Mouse (Mus musculus): ENCODE measurements around the gene Wdr5b. TPM values are rescaled to one million over a fixed set of nuclear protein-coding genes. Genes with fewer than 3 reads are reported as not detected.
A peak's percentile ranks its signal among the peaks of the same experiment; 100 is the strongest.
"Not testable (repeated sequence)": the region's sequence is repeated elsewhere in the genome, so short reads cannot be mapped to it uniquely, and the experiment has no call there.

Gene Wdr5b
- polyA plus RNA-seq (2014; fragmentation: Nextera tagmentation; extraction: Ambion mirVana): 14.0 and 16.7 TPM in 2 replicates

- no peaks in the 10 kb centered on the region for H3K4me1 ChIP-seq (ENCODE audit: control insufficient read depth, insufficient read depth, low read length)
- ATAC-seq (replicated peaks; ENCODE audit: insufficient number of reproducible peaks, low FRiP score, low TSS enrichment, low read depth) (peak; percentile 95), DNase-seq (ENCODE audit: low spot score) (peak; percentile 99)
- WGBS: 2% methylated on average over 39 of the region's 39 CpGs
- H3K27ac ChIP-seq (replicated peaks; ENCODE audit: low read depth, low read length): 0 out of 2 replicates have a peak within 1 kb of the TSS, but pooled peaks have one; percentile 29
- no peaks in the 10 kb centered on the region for H3K9me3 ChIP-seq (replicated peaks; ENCODE audit: control insufficient read depth, low read length)
- peak within 1 kb of the TSS; percentile 57 for H3K4me3 ChIP-seq (ENCODE audit: low read depth, low read length)
- H3K27me3 ChIP-seq (ENCODE audit: control insufficient read depth, insufficient read depth, low read length): no peaks in the 10 kb centered on the region
- peak within 1 kb of the TSS; percentile 74 for H3K9ac ChIP-seq (replicated peaks; ENCODE audit: low read length)
- peak within 1 kb of the TSS; percentile 64 for H3K4me2 ChIP-seq (ENCODE audit: low read depth, low read length)
- no peaks in the 10 kb centered on the region for H3K36me3 ChIP-seq (replicated peaks; ENCODE audit: control insufficient read depth, insufficient read depth, low read depth, low read length)
These were observed at the start of gene Wdr5b for GRCm38 (mm10) chr16:36040640-36041624. Gene Wdr5b (plus strand): TSS chr16:36041190.

- no peak overlapping the region for H3K27ac ChIP-seq (replicated peaks; ENCODE audit: low read depth, low read length)
- no peaks in the 10 kb centered on the region for H3K4me1 ChIP-seq (ENCODE audit: control insufficient read depth, insufficient read depth, low read length)
These were observed 48.6 kb upstream of the Wdr5b start for GRCm38 (mm10) chr16:35992391-35992790.

GRCm38 (mm10) chr16:35993316-35993715 is 47.7 kb upstream of the Wdr5b start:
- no peaks in the 10 kb centered on the region for H3K4me1 ChIP-seq (ENCODE audit: control insufficient read depth, insufficient read depth, low read length)
- H3K36me3 ChIP-seq (replicated peaks; ENCODE audit: control insufficient read depth, insufficient read depth, low read depth, low read length): no peaks in the 10 kb centered on the region
- no peak overlapping the region for H3K9ac ChIP-seq (replicated peaks; ENCODE audit: low read length)
- no peaks in the 10 kb centered on the region for H3K9me3 ChIP-seq (replicated peaks; ENCODE audit: control insufficient read depth, low read length)
- no peak overlapping the region for H3K27ac ChIP-seq (replicated peaks; ENCODE audit: low read depth, low read length)
- H3K27me3 ChIP-seq (ENCODE audit: control insufficient read depth, insufficient read depth, low read length): no peaks in the 10 kb centered on the region
- ATAC-seq (replicated peaks; ENCODE audit: insufficient number of reproducible peaks, low FRiP score, low TSS enrichment, low read depth) (no peak), DNase-seq (ENCODE audit: low spot score) (no peak)
- 94% methylated on average over 3 of the region's 3 CpGs for WGBS
- H3K4me2 ChIP-seq (ENCODE audit: low read depth, low read length): no peak overlapping the region
- no peak overlapping the region for H3K4me3 ChIP-seq (ENCODE audit: low read depth, low read length)

More at GRCm38 (mm10) chr16:35992391-35992790, 48.6 kb upstream of the Wdr5b start:
- DNase-seq (ENCODE audit: low spot score) (no peak), ATAC-seq (replicated peaks; ENCODE audit: insufficient number of reproducible peaks, low FRiP score, low TSS enrichment, low read depth) (no peak)
- no peaks in the 10 kb centered on the region for H3K36me3 ChIP-seq (replicated peaks; ENCODE audit: control insufficient read depth, insufficient read depth, low read depth, low read length)
- 76% methylated on average over 1 of the region's 1 CpGs for WGBS
- H3K9me3 ChIP-seq (replicated peaks; ENCODE audit: control insufficient read depth, low read length): no peaks in the 10 kb centered on the region
- no peaks in the 10 kb centered on the region for H3K27me3 ChIP-seq (ENCODE audit: control insufficient read depth, insufficient read depth, low read length)
- no peak overlapping the region for H3K4me2 ChIP-seq (ENCODE audit: low read depth, low read length)
- no peak overlapping the region for H3K4me3 ChIP-seq (ENCODE audit: low read depth, low read length)
- H3K9ac ChIP-seq (replicated peaks; ENCODE audit: low read length): no peak overlapping the region

- H3K27me3 ChIP-seq (ENCODE audit: control insufficient read depth, insufficient read depth, low read length); H3K4me3 ChIP-seq (ENCODE audit: low read depth, low read length): not testable (repeated sequence)
- WGBS: 94% methylated on average over 4 of the region's 4 CpGs
These were observed 42.1 kb upstream of the Wdr5b start for GRCm38 (mm10) chr16:35998852-35999251.

GRCm38 (mm10) chr16:36008396-36008795 is 32.6 kb upstream of the Wdr5b start:
- DNase-seq (ENCODE audit: low spot score) (no peak), ATAC-seq (replicated peaks; ENCODE audit: insufficient number of reproducible peaks, low FRiP score, low TSS enrichment, low read depth) (no peak)
- Histone ChIP-seq H3K27ac (replicated peaks; ENCODE audit: low read depth, low read length) (no peak overlapping the region), H3K36me3 (replicated peaks; ENCODE audit: control insufficient read depth, insufficient read depth, low read depth, low read length) (no peaks in the 10 kb centered on the region), H3K4me3 (ENCODE audit: low read depth, low read length) (no peak overlapping the region), H3K27me3 (ENCODE audit: control insufficient read depth, insufficient read depth, low read length) (no peaks in the 10 kb centered on the region), H3K4me1 (ENCODE audit: control insufficient read depth, insufficient read depth, low read length) (no peaks in the 10 kb centered on the region), H3K4me2 (ENCODE audit: low read depth, low read length) (no peak overlapping the region), H3K9me3 (replicated peaks; ENCODE audit: control insufficient read depth, low read length) (no peaks in the 10 kb centered on the region), H3K9ac (replicated peaks; ENCODE audit: low read length) (no peak overlapping the region)
- WGBS: 86% methylated on average over 3 of the region's 3 CpGs

More at GRCm38 (mm10) chr16:35998852-35999251, 42.1 kb upstream of the Wdr5b start:
- H3K36me3 ChIP-seq (replicated peaks; ENCODE audit: control insufficient read depth, insufficient read depth, low read depth, low read length); H3K9ac ChIP-seq (replicated peaks; ENCODE audit: low read length); ATAC-seq (replicated peaks; ENCODE audit: insufficient number of reproducible peaks, low FRiP score, low TSS enrichment, low read depth); H3K4me1 ChIP-seq (ENCODE audit: control insufficient read depth, insufficient read depth, low read length); DNase-seq (ENCODE audit: low spot score); H3K9me3 ChIP-seq (replicated peaks; ENCODE audit: control insufficient read depth, low read length); H3K4me2 ChIP-seq (ENCODE audit: low read depth, low read length); H3K27ac ChIP-seq (replicated peaks; ENCODE audit: low read depth, low read length): not testable (repeated sequence)

- WGBS: 91% methylated on average over 1 of the region's 1 CpGs
- Histone ChIP-seq H3K9me3 (replicated peaks; ENCODE audit: control insufficient read depth, low read length) (no peaks in the 10 kb centered on the region), H3K36me3 (replicated peaks; ENCODE audit: control insufficient read depth, insufficient read depth, low read depth, low read length) (no peaks in the 10 kb centered on the region; the same call in 1 of the 2 replicates), H3K27me3 (ENCODE audit: control insufficient read depth, insufficient read depth, low read length) (no peaks in the 10 kb centered on the region), H3K9ac (replicated peaks; ENCODE audit: low read length) (no peak overlapping the region), H3K4me3 (ENCODE audit: low read depth, low read length) (no peak overlapping the region), H3K27ac (replicated peaks; ENCODE audit: low read depth, low read length) (no peak overlapping the region), H3K4me1 (ENCODE audit: control insufficient read depth, insufficient read depth, low read length) (no peaks in the 10 kb centered on the region), H3K4me2 (ENCODE audit: low read depth, low read length) (no peak overlapping the region)
- DNase-seq (ENCODE audit: low spot score) (no peak), ATAC-seq (replicated peaks; ENCODE audit: insufficient number of reproducible peaks, low FRiP score, low TSS enrichment, low read depth) (no peak)
These were observed 24.7 kb upstream of the Wdr5b start for GRCm38 (mm10) chr16:36016335-36016734.

- 86% methylated on average over 1 of the region's 2 CpGs for WGBS
- not testable (repeated sequence) for H3K36me3 ChIP-seq (replicated peaks; ENCODE audit: control insufficient read depth, insufficient read depth, low read depth, low read length)
These were observed 12.9 kb upstream of the Wdr5b start for GRCm38 (mm10) chr16:36028120-36028519.

GRCm38 (mm10) chr16:36041625-36042020 is 633 bp downstream of the Wdr5b start:
- no peak for ATAC-seq (replicated peaks; ENCODE audit: insufficient number of reproducible peaks, low FRiP score, low TSS enrichment, low read depth)
- Histone ChIP-seq H3K27me3 (ENCODE audit: control insufficient read depth, insufficient read depth, low read length) (no peaks in the 10 kb centered on the region), H3K36me3 (replicated peaks; ENCODE audit: control insufficient read depth, insufficient read depth, low read depth, low read length) (no peaks in the 10 kb centered on the region), H3K4me3 (ENCODE audit: low read depth, low read length) (peak overlapping the region; percentile 57), H3K4me2 (ENCODE audit: low read depth, low read length) (peak overlapping the region; percentile 64), H3K9me3 (replicated peaks; ENCODE audit: control insufficient read depth, low read length) (no peaks in the 10 kb centered on the region), H3K9ac (replicated peaks; ENCODE audit: low read length) (peak overlapping the region; percentile 74), H3K4me1 (ENCODE audit: control insufficient read depth, insufficient read depth, low read length) (no peaks in the 10 kb centered on the region), H3K27ac (replicated peaks; ENCODE audit: low read depth, low read length) (0 out of 2 replicates have a peak overlapping the region, but pooled peaks have one; percentile 29)
- DNase-seq (ENCODE audit: low spot score): no peak
- WGBS: 32% methylated on average over 11 of the region's 11 CpGs

More at GRCm38 (mm10) chr16:36028120-36028519, 12.9 kb upstream of the Wdr5b start:
- not testable (repeated sequence) for ATAC-seq (replicated peaks; ENCODE audit: insufficient number of reproducible peaks, low FRiP score, low TSS enrichment, low read depth); H3K27me3 ChIP-seq (ENCODE audit: control insufficient read depth, insufficient read depth, low read length); H3K4me1 ChIP-seq (ENCODE audit: control insufficient read depth, insufficient read depth, low read length); H3K4me3 ChIP-seq (ENCODE audit: low read depth, low read length); H3K4me2 ChIP-seq (ENCODE audit: low read depth, low read length); H3K9ac ChIP-seq (replicated peaks; ENCODE audit: low read length); H3K9me3 ChIP-seq (replicated peaks; ENCODE audit: control insufficient read depth, low read length); DNase-seq (ENCODE audit: low spot score); H3K27ac ChIP-seq (replicated peaks; ENCODE audit: low read depth, low read length)

Measured in embryonic facial prominence, embryonic 11.5 days (tissue).